Mouse (Mus musculus) c-Kit-positive CD71-negative TER-119-negative erythroid progenitor cells, embryonic 14.5 days (primary cell): ENCODE measurements around the gene Mrpl42.
A peak's percentile ranks its signal among the peaks of the same experiment; 100 is the strongest.
"Not testable (repeated sequence)": the region's sequence is repeated elsewhere in the genome, so short reads cannot be mapped to it uniquely, and the experiment has no call there.

Experiments
- DNase-seq: peaks from one replicate; pipeline ENCODE4 v3.0.0-alpha.2; 2013; ENCODE audit warnings: low read depth

Mrpl42 gene

GRCm38 (mm10) chr10:95501463-95502081 lies at the start of gene Mrpl42:
Gene Mrpl42, minus strand, starts transcription at chr10:95501940.
- peak; percentile 64 for DNase-seq

GRCm38 (mm10) chr10:95550506-95550905 lies 48.8 kb upstream of the Mrpl42 start:
- no peak for DNase-seq

GRCm38 (mm10) chr10:95549080-95549479 lies 47.3 kb upstream of the Mrpl42 start:
- DNase-seq: not testable (repeated sequence)

GRCm38 (mm10) chr10:95548154-95548826 lies 46.5 kb upstream of the Mrpl42 start:
- no peak for DNase-seq

DNA sequence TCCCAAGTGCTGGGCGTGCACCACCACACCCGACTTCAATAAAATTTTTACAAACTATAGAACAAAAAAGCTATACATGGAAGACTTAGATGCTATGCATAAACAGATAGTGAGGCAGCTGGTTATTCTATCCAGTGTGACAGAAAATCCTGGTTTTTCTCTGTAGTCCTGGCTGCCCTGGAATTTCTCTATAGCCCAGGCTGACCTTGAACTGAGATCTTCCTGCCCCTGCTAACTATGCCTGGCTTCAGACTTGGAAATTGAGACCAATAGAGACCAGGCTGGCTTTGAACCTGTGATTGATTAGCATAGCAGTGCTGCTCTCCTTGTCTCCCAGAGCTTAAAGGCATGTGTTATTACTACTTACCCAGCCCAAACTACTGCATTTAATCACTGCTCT lies 44.4 kb upstream of the Mrpl42 start:
- DNase-seq: no peak

GRCm38 (mm10) chr10:95545051-95545450 lies 43.3 kb upstream of the Mrpl42 start:
- DNase-seq: no peak

DNA sequence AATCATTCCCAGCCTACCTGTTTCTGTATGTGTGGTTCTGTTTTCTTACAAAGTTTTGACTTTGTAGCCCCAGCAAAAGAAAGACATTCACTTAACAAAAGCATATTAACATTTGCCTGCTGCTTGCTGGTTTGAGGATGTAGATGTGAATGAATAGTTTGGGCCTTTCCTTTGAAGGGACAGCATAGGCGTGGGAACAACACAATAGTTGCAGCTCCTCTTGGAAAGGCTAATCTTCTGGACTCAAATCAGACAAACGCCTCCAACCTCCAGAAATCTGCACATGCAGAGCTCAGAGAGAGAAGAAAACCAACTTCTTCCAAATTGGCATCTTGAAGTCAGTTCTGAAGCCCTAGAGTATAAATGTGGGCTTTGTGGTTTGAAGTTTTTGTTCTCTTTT lies 42.9 kb upstream of the Mrpl42 start:
- DNase-seq: no peak

DNA sequence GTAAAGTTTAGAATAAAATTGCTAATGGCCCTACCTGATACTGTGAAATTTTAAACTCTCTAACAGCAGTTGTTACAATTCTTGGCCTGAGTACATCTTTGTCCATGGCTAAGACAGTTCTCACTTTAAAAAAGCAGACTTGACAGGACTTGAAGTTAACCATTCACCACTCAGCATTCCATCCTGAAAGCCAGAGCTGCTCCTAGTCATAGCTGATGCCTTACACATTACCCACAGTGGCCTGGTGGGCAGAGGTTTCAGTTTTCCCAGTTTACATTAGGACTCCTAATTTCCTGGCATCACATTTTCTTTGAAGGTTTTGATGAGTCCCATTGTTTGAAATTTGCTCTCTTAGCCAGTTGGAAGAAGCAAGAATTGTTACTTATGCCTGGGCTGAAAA lies 42.3 kb upstream of the Mrpl42 start:
- no peak for DNase-seq

GRCm38 (mm10) chr10:95543377-95543776 lies 41.6 kb upstream of the Mrpl42 start:
- no peak for DNase-seq

- DNase-seq: no peak
Observed at GRCm38 (mm10) chr10:95542916-95543315, 41.2 kb upstream of the Mrpl42 start.

- DNase-seq: no peak
Observed at GRCm38 (mm10) chr10:95539841-95540240, 38.1 kb upstream of the Mrpl42 start.

- DNase-seq: no peak
Observed at GRCm38 (mm10) chr10:95539260-95539659, 37.5 kb upstream of the Mrpl42 start.

GRCm38 (mm10) chr10:95536222-95536541 lies 34.4 kb upstream of the Mrpl42 start:
- no peak for DNase-seq

GRCm38 (mm10) chr10:95535399-95536221 lies 33.9 kb upstream of the Mrpl42 start:
- DNase-seq: no peak

DNA sequence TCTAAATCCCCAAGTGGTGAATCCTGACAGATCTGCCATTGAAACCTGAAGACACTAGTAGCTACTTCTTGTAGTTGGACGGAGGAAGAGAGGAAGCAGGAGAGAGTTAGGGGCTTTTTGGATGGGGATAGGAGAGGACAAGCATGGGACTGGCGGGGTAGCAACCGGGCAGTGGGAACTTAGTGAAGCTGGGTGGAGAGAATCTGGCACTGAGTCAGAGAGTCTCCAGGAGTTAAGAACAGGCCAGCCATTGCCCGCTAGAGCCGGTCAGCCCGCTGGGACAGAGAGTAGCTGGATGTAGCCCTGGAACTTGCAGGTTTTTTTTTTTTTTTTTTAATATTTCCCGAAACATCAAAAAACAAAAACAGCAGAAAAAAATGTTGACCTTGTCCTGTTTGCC lies 31.6 kb upstream of the Mrpl42 start:
- DNase-seq: no peak

- DNase-seq: no peak
Observed at GRCm38 (mm10) chr10:95532916-95533315, 31.2 kb upstream of the Mrpl42 start.

DNA sequence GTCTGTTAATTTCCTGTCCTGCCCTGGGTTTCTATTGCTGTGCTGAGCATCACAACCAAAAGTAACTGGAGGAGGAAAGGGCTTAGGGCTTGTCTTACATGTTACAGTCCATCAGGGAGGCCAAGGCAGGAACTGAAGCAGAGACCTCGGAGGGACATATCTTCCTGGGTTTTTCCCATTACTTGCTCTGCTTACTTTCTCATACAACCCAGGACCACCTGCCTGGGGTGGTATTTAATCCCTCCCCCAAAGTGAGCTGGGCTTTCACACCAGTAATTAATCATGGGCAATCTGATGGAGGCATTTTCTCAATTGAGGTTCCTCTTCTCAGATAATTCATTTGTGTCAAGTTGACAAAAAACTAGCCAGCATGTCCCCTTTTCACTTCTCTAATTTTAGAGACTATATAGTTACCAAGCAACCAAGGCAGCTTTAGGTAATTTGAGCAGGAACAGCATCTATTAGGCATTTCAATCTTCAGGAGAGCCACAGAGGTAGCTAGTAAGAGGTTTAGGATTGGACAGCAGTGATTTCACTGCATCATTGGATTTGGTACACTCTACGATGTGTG lies 28.9 kb upstream of the Mrpl42 start:
- no peak for DNase-seq

GRCm38 (mm10) chr10:95526495-95527122 lies 24.9 kb upstream of the Mrpl42 start:
- DNase-seq: no peak

DNA sequence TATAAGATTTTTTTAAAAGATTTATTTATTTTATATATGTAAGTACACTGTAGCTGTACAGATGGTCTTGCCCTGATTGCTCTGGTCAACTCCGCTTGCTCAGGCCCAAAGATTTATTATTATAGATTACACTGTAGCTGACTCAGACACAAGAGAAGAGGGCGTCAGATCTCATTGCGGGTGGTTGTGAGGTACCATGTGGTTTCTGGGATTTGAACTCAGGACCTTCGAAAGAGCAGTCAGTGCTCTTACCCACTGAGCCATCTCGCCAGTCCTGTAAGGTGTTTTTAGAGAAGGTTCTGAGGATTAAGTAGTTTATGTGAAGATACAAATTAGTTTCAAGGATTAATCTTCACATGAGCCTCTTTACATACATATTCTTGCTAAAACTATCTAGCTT lies 24.1 kb upstream of the Mrpl42 start:
- no peak for DNase-seq

- DNase-seq: no peak
Observed at GRCm38 (mm10) chr10:95525037-95525675, 23.4 kb upstream of the Mrpl42 start.

DNA sequence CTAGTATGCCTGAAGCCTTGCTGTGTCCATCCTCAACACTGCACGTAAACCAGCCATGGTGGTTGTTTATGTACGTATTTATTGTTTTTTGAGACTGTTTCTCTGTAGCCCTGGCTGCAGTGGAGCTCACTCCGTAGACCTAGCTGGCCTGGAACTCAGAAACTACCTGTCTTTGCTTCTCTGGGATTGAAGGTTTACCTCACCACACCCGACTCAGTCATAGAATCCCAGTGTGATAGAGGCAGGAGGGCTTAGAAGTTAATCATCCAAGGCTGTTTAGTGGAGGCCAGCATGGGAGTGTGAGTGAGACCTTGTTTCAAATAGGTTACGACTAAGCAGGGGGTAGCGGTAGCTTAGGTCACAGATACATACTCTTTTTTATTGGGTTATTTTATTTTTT lies 15.9 kb upstream of the Mrpl42 start:
- no peak for DNase-seq
